Mouse (Mus musculus) spleen, embryonic (tissue): ENCODE measurements at regions not wholly inside any gene's neighbourhood (a gene's known extent, or its start where the extent isn't known, plus 50 kb on each side); places are given as distances from the start of the nearest gene placed in this dataset.

ENCODE experiments used
- CTCF ChIA-PET: fragments of 350-600 bp; sonication (Branson Sonifier 250); formaldehyde crosslinking; loops from one replicate; lab custom pipeline; 2022; lab: Charles Lee

DNA sequence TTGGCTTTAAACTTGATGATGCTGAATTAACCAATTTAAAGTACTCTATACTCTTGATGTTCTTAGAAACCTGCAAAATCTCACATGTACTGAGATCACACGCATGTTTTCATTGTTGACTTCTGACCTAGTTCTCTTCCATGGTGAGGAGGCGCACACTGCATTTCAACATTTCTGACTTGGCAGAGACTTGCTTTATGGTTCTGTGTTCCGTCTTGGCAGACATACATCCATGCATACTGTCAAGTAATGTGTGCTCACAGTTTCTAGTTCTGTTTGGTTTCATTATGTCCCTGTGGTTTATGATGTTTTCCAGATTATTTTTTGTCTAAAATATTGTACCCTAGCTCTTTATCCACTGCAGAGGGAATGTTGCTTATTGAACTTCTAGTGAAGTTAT lies 198.5 kb downstream of the Gm11077 start:
- CTCF ChIA-PET, result no interaction called here

DNA sequence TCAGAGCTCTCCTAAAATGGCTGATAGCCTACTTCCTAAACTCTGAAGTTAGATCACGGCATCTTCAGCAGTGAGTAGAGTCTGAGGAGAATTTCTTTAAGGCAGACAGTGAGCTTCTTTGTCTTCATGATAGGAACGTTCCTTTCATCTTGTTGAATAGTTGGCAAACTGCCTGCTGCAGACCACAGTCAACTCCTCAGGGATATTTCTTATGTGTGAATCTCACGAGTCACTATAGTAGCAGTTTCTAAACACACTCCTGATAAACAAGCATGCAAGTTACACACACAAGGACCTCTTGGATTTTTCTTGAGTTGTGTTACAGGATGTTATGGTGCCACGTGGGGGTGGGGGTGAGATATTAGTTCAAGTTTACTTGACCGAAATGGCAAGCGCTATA lies 205.2 kb downstream of the Gm11077 start:
- CTCF ChIA-PET, result no interaction called here

DNA sequence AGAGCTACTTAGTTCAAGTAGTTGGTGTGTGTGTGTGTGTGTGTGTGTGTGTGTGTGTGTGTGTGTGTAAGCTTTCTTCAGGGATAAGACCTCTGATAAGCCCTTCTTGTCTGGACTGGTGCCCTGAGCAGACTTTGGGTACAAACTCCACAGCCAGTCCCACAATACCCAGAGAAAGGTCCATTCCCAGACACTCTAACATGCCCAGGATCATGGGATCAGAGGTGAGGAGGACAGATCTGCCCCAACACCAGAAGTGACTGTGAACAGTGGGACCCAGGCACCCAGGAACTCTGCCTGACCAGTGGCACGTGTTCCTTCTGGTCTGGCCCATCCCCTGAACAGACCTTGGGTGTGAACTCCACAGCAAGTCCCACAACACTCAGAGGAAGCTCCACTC lies 208.9 kb downstream of the Gm11077 start:
- CTCF ChIA-PET, result no interaction called here

DNA sequence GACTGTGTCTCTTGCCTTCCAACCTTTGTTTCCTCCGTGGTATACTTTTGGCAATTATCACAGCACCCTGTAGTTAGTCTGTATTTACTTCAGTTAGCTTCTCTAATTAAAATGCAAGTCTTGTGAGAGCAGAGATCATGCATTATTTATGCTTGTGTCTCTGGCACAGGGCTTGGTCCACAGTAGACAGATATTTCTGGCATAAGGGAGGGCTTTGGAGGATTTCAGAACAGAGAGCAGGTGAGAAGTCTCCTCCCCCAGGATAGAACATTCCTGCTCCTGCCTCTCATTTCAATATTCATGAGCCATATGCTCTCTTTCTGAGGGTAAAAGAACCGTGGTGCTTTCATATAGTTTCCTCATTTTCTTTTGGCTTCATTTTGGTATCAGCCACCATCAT lies 217.6 kb downstream of the Gm11077 start:
- CTCF ChIA-PET, result no interaction called here

DNA sequence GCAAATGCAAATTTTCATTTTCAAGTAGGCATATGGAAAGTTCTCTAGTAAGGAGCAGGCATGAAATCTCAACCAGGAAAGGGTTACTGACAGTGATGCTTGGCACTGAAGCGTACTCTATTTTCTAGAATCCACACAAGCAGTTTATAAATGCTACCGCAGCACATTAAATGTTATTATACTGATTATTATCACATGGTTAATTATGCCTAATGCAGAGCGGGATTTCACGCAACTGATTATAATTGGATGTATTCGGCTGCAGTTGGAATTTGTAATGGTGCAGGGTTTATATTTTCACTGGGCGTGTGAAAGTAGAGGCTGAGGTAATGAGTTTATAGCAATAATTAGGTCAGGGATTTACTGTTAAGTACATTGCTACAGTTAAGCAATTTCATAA lies 221.4 kb downstream of the Gm11077 start:
- CTCF ChIA-PET, result no interaction called here

DNA sequence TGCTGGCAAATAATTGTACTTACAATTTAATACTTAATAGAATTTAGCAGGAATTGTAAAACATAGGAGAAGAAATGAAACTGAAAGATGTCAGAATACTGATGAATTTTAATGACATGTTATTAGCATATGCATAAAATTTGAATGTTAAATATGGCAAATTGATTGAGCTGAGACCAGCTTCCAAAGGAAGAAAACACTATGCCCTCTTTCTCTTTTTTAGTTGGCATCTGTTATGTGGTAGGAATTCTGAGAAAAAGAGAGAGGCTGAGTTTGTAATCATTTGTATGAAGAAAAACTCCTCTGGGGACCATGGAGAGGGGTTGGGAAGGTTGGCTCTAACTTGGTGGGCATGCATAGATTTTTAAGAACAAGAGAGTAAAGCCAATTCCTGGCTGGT lies 224.2 kb downstream of the Gm11077 start:
- CTCF ChIA-PET, result no interaction called here

GRCm38 (mm10) chr6:140953721-140954120 lies 224.6 kb downstream of the Gm11077 start:
- CTCF ChIA-PET, result no interaction called here

- CTCF ChIA-PET, result no interaction called here
These were observed 226.9 kb downstream of the Gm11077 start for GRCm38 (mm10) chr6:140955751-140956521.

GRCm38 (mm10) chr6:140956522-140956863 lies 227.4 kb downstream of the Gm11077 start:
- CTCF ChIA-PET, result no interaction called here

DNA sequence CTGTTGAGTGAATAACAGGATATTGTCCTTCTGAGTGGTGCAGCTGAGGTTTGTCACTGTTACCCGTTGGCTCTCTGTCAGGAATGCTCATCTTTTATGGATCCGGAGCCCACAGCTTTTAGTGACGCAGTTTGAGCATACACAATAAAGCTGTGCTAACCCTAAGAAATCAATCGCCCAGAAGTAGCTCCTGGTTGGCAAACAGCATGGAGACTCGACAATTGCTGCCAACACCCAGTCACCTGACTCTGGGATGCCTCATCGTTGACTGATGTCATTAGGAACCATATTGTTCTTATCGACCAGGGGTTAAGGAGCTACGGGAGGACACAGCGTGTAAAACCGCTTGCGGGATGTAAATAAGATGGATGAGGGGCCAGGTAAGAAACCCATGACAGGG lies 232.9 kb downstream of the Gm11077 start:
- CTCF ChIA-PET, result no interaction called here

DNA sequence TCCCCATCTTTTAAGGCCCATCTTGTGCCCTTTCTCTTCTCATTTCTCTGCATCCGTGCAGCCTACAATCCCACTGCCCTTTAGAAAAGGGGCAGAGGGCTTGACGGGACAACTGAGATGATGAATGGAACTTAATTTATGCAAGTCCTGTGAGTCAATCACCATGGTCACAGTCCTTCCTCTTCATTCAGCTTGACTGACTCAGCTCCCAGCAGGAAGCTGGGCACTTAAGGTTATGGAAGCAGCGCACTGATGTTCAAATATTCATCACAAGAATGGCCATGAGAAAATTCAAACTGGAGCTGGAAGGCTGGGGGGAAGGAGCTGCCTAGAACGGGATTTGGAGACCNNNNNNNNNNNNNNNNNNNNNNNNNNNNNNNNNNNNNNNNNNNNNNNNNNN lies 233.5 kb downstream of the Gm11077 start:
- CTCF ChIA-PET, result no interaction called here

GRCm38 (mm10) chr6:140973732-140974131 lies 244.6 kb downstream of the Gm11077 start:
- CTCF ChIA-PET, result no interaction called here

DNA sequence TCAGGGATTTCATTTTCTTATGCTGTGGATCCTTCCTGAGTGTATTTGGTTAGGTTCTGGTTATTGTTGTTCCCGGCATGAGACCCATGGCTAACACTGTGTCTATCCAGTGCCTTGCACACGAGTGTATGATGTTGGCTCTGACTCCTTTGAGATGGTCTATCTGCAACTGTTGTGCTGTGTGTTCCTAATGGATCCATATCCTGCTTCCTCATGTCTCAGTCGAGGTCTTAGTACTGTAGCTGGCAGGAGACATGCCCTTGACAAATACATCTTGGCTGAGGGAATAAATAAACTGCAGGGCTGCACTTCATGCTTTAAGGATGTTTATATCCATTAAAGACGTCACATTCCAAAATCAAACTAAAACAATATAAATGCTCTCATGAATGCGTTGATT lies 247.9 kb downstream of the Gm11077 start:
- CTCF ChIA-PET, result no interaction called here

DNA sequence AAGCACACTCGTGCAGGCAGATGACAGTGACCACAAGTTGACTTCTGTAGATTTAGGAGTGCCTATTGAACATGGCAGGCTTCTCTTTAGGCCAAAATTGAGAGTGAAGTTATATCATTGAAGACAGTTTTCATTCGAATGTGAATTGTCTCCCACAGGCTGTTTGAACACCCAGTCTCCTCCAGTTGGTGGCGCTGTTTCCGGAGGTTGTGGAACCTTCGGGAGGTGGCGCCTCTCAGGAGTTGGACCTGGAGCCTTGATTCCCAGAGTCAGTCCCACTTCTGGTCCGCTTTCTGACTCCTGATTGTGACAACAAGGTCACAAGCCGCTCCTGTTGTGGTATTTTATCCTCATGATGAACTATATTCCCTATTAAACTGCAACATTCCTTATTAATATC lies 254.5 kb downstream of the Gm11077 start:
- CTCF ChIA-PET, result no interaction called here

DNA sequence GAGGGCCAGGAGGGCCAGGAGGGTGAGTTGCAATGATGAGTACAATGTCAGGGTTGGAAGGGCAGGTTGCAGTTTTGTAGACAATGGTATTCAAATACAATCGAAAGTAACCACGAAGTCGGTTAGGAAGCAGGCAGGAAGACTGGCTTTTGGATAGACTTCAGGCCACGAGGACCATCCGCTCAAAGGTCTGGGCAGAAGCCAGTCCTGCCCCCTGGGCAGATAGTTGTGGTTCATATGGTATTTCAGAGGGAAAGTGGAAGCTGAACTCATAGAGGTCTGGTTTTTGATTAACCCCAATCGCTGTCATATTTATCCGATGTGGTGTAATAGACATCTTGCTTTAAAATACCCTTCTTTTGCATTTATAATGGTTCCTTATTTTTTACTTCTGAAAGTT lies 255.2 kb downstream of the Gm11077 start:
- CTCF ChIA-PET, result no interaction called here

DNA sequence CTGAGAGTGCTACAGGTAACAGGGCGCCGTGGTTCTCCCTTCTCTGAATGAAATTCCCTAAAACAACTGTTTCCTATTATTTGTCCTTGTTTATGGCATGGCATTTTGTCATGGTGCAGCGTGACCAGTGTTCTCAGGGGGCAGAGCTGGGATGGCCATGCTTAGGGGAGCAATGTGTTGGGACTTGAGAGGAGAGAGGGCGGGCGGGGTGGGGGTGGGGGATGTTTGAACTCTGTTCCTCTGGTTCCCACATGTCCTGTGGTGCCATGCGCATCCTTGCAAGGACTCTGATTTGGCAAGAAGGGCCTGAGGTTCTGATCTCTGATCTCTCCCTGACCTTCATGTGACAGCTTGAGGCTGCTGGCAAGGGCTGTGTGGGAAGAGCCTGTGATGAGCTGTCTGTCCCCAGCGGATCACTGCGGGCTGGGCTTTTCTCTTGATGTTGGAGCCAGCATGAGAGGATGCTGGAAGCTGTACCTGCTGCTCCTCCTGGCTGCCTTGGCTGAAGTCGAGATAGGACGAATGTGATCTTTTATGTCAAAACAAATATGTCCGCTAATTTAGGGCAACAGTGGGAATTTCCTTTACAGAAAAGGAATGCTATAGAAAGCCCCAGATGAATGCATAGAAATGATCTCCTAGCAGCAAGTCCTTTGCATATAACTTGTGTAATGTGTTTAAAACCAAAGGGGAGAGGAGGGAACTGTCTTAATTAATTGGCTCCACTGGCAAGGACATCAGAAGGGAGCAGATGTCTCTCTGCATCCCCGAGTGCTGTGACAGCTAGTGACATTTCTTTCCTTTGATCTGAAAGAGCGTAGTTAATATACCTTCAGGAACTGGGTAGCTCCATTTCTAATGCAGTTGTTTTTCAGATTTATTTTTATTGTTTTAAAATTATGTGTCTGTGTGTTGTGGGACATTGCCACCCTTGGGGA lies 255.2 kb upstream of the Pde3a start:
- CTCF ChIA-PET, result no interaction called here

GRCm38 (mm10) chr6:140995340-140996135 lies 253.5 kb upstream of the Pde3a start:
- CTCF ChIA-PET, result no interaction called here

DNA sequence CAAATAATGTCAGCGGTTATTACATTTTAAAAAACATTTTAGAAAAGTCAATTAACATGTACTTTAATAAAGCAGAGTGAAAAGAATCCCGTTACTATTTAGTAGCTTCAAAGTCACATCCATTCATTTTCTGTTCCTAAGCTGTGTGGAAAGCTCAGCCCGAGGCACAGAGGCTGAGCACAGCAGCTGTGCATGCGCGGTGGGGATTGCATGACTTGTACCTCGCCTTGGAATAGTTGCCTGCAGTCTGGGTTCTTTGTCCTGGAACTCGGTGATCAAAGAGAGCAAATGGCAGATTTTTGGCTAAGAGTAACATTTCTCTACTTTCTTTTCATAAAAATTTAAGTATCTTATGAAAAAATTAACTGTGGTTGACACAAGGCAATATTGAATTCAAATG lies 251.0 kb upstream of the Pde3a start:
- CTCF ChIA-PET, result no interaction called here

DNA sequence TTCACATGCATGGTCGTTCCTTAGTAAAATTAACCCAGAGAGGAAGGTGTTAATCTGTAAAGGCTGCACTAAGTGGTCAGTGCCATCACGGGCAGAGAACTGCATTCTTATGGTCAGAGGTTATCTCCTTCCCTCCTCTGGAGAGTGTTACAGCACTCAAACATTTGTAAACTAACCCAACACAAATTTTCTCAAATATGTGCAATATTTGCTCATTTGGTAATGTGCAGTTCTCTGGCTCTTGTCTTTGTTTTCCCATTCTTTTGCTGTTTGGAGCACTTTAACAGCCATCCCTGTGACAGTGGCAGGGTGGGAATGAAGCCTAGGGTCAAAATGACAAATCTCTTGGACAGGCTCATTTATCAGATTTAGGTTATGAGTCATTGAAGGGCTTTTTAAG lies 248.5 kb upstream of the Pde3a start:
- CTCF ChIA-PET, result no interaction called here

DNA sequence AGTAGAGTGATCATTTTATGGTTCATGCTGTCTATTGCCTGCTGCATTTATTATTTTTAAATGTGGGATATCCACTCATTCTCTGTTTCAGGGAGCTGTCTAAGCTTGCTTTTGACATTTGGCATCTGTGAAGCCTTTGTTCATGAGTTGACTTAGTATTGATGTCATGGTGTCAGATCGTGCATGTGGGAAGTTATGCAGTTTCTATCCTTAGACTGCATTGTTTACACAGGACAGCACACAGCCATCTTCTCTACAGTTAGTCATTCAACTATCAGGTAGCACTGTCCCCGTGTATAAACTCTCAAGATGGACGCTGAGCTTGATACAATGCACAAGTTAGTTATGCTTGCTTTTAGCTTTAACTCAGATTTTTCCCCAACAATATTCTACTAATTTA lies 247.8 kb upstream of the Pde3a start:
- CTCF ChIA-PET, result no interaction called here

GRCm38 (mm10) chr6:141015055-141015681 lies 233.9 kb upstream of the Pde3a start:
- CTCF ChIA-PET, result no interaction called here

- CTCF ChIA-PET, result no interaction called here
These were observed 225.6 kb upstream of the Pde3a start for GRCm38 (mm10) chr6:141023501-141023900.
